Mouse (Mus musculus): ENCODE results near the gene Smok3c. TPM values are rescaled to one million over a fixed set of nuclear protein-coding genes. Genes with fewer than 3 reads are reported as not detected.
"Not testable (repeated sequence)": the region's sequence is repeated elsewhere in the genome, so short reads cannot be mapped to it uniquely, and the experiment has no call there.

Gene Smok3c
- polyA plus RNA-seq (2016; fragmentation: Nextera tagmentation; extraction: Ambion mirVana) = not detected in 2 replicates

- H3K36me3 ChIP-seq (replicated peaks); DNase-seq (ENCODE audit: extremely low spot score, low spot score); H3K9me3 ChIP-seq; H3K4me3 ChIP-seq; H3K4me1 ChIP-seq; H3K27me3 ChIP-seq (ENCODE audit: poor library complexity, severe bottlenecking); H3K27ac ChIP-seq: not testable (repeated sequence)
- no CpG with 5 or more reads among the region's 5 CpGs for WGBS
Observed at GRCm38 (mm10) chr5:138052894-138053293, at the start of gene Smok3c. TSS of gene Smok3c (plus strand) at chr5:138053194.

- Histone ChIP-seq H3K4me3 (no peak overlapping the region), H3K4me1 (no peaks in the 10 kb centered on the region), H3K9me3 (peaks cover 14% of the 10 kb centered on the region), H3K27me3 (ENCODE audit: poor library complexity, severe bottlenecking) (no peaks in the 10 kb centered on the region), H3K27ac (no peak overlapping the region), H3K36me3 (replicated peaks) (no peaks in the 10 kb centered on the region)
- DNase-seq (ENCODE audit: extremely low spot score, low spot score) = no peak
- WGBS = 90% methylated on average over 5 of the region's 5 CpGs
Observed at GRCm38 (mm10) chr5:138009437-138009836, 43.6 kb upstream of the Smok3c start.

DNA sequence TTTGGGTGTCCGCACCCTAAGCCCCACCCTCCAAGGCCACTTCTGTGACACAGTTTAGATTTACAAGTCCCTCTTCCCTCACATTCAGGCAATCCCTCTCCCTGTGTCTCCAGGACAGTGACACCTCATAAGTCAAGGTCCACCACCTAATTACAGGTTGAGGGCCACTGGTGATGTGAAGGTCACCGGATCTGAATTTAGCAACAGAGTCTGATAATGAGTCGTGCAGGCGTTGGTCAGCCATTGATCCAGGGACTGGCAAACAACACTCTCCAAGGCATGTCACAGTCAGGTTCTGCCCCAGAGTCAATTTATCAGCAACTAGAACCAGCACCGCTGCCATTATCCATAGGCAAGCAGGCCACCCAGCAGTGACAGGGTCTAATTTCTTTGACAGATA lies 40.6 kb upstream of the Smok3c start:
- H3K27me3 ChIP-seq (ENCODE audit: poor library complexity, severe bottlenecking) = no peaks in the 10 kb centered on the region
- no peak for DNase-seq (ENCODE audit: extremely low spot score, low spot score)
- no peak overlapping the region for H3K4me3 ChIP-seq
- no peaks in the 10 kb centered on the region for H3K36me3 ChIP-seq (replicated peaks)
- no peaks in the 10 kb centered on the region for H3K4me1 ChIP-seq
- no peaks in the 10 kb centered on the region for H3K9me3 ChIP-seq
- no peak overlapping the region for H3K27ac ChIP-seq
- 90% methylated on average over 5 of the region's 5 CpGs for WGBS

DNA sequence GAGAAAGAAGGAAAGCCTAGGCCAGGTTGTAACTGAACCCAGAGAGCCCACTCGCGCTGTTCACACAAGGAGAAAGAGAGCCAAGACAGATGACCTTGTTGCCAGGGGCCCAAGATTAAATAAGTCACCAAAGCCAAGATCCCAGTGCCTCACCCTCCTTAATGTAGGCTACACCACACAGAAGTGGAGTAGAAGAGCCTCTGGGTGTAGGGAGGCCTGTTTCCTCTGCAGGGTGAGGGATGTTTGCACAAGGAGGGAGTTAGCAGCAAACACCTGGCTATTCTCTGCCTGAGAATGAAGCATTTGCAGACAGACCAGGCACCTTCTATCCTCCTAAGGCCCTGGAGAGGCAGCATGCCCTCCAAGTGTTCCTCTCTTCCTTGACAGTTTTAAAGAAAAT lies 36.5 kb upstream of the Smok3c start:
- Histone ChIP-seq H3K27ac (no peak overlapping the region), H3K4me1 (no peaks in the 10 kb centered on the region)
- WGBS = 97% methylated on average over 2 of the region's 2 CpGs

GRCm38 (mm10) chr5:138016997-138017396 lies 36.0 kb upstream of the Smok3c start:
- DNase-seq (ENCODE audit: extremely low spot score, low spot score) = no peak

More for the DNA sequence above, 36.5 kb upstream of the Smok3c start:
- no peak for DNase-seq (ENCODE audit: extremely low spot score, low spot score)
- no peaks in the 10 kb centered on the region for H3K9me3 ChIP-seq
- no peaks in the 10 kb centered on the region for H3K36me3 ChIP-seq (replicated peaks)
- no peak overlapping the region for H3K4me3 ChIP-seq
- H3K27me3 ChIP-seq (ENCODE audit: poor library complexity, severe bottlenecking) = no peaks in the 10 kb centered on the region

GRCm38 (mm10) chr5:138019577-138019976 lies 33.4 kb upstream of the Smok3c start:
- not testable (repeated sequence) for H3K9me3 ChIP-seq; H3K36me3 ChIP-seq (replicated peaks); H3K4me3 ChIP-seq; H3K4me1 ChIP-seq; H3K27me3 ChIP-seq (ENCODE audit: poor library complexity, severe bottlenecking); DNase-seq (ENCODE audit: extremely low spot score, low spot score); H3K27ac ChIP-seq
- 87% methylated on average over 4 of the region's 4 CpGs for WGBS

More at GRCm38 (mm10) chr5:138016997-138017396, 36.0 kb upstream of the Smok3c start:
- Histone ChIP-seq H3K4me3 (no peak overlapping the region), H3K36me3 (replicated peaks) (no peaks in the 10 kb centered on the region), H3K9me3 (no peaks in the 10 kb centered on the region), H3K4me1 (no peaks in the 10 kb centered on the region), H3K27ac (no peak overlapping the region), H3K27me3 (ENCODE audit: poor library complexity, severe bottlenecking) (no peaks in the 10 kb centered on the region)

DNA sequence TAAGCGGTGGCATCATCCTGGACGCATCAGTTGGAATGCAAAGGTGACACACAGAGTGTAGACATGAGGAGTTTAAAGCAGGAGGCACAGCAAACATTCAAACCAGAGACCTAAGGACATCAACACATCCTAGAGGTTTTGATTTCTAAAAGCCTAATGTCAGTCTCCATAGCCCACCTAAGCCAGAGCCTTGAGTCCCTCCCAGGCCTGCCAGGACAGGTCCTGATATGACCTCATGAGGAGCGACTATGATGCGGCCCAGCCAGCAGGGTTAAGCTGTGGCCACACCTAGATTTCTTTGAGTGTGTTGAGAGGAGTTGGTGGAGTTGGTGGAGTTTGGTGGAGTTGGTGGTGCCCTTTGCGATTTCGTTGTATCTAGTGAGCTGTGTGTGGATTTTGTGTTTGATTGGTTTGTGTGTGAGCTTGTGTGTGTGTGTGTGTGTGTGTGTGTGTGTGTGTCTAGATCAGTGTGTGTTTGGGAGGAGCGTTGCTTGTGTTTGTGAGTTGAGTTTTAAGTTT lies 32.0 kb upstream of the Smok3c start, which contains the start of the genes Smok3a and Smok3b:
Gene Smok3a (plus strand): TSS at position 301 of the 519 bp plus-strand sequence.
Gene Smok3b (plus strand): TSS at position 469 of the 519 bp plus-strand sequence.
- not testable (repeated sequence) for H3K4me3 ChIP-seq; H3K27ac ChIP-seq; DNase-seq (ENCODE audit: extremely low spot score, low spot score); H3K36me3 ChIP-seq (replicated peaks); H3K4me1 ChIP-seq; H3K9me3 ChIP-seq; H3K27me3 ChIP-seq (ENCODE audit: poor library complexity, severe bottlenecking)
- WGBS = 91% methylated on average over 3 of the region's 7 CpGs

DNA sequence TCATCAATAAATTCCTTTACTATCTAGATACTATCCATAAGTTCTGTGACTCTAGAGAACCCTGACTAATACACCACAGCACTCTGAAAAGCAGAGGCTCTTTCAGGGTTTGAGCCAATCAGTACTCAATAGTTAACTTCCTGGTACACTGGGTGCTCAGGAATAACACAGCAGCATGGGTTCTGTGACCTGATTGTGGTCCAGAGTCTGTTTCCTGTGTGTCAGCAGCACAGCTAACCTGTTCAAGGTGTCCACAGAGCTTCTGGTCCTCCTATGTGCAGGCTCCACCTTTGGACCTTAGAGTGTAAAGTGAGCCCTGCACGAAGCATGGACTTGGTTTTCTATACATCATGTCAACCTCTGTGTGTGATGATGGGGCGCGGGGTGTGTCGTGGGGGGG lies 20.8 kb downstream of the Smok3c start:
- no peak for DNase-seq (ENCODE audit: extremely low spot score, low spot score)
- H3K36me3 ChIP-seq (replicated peaks) = no peaks in the 10 kb centered on the region
- H3K9me3 ChIP-seq = no peaks in the 10 kb centered on the region
- H3K4me3 ChIP-seq = no peak overlapping the region
- H3K4me1 ChIP-seq = no peaks in the 10 kb centered on the region
- no peaks in the 10 kb centered on the region for H3K27me3 ChIP-seq (ENCODE audit: poor library complexity, severe bottlenecking)
- 87% methylated on average over 4 of the region's 4 CpGs for WGBS
- no peak overlapping the region for H3K27ac ChIP-seq

GRCm38 (mm10) chr5:138075684-138076083 lies 22.7 kb downstream of the Smok3c start:
- H3K4me1 ChIP-seq = no peaks in the 10 kb centered on the region
- no peak overlapping the region for H3K27ac ChIP-seq
- H3K36me3 ChIP-seq (replicated peaks) = no peaks in the 10 kb centered on the region
- H3K9me3 ChIP-seq = no peaks in the 10 kb centered on the region
- DNase-seq (ENCODE audit: extremely low spot score, low spot score) = no peak
- no peaks in the 10 kb centered on the region for H3K27me3 ChIP-seq (ENCODE audit: poor library complexity, severe bottlenecking)
- H3K4me3 ChIP-seq = no peak overlapping the region
- 77% methylated on average over 3 of the region's 3 CpGs for WGBS

GRCm38 (mm10) chr5:138076148-138076547 lies 23.2 kb downstream of the Smok3c start:
- Histone ChIP-seq H3K36me3 (replicated peaks) (no peaks in the 10 kb centered on the region), H3K27me3 (ENCODE audit: poor library complexity, severe bottlenecking) (no peaks in the 10 kb centered on the region), H3K27ac (no peak overlapping the region), H3K4me1 (no peaks in the 10 kb centered on the region), H3K4me3 (no peak overlapping the region), H3K9me3 (no peaks in the 10 kb centered on the region)
- 59% methylated on average over 2 of the region's 2 CpGs for WGBS
- no peak for DNase-seq (ENCODE audit: extremely low spot score, low spot score)

DNA sequence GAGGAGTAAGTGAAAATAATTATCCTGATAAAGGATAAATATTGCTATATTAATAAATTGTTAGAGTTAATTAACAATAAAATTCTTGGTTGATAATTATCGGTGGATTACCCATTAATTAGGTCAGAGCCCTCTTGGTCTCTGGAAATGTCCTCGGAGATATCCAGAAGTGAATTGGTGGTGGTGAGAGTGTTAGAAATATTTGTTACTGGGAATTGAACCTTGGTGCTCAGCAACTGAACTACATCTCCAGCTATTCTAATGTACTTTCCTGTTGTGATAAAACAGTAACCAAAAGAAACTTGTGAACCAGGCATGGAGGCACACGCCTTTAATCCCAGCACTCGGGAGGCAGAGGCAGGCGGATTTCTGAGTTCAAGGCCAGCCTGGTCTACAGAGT lies 27.5 kb downstream of the Smok3c start:
- H3K9me3 ChIP-seq = no peaks in the 10 kb centered on the region
- no peak overlapping the region for H3K4me3 ChIP-seq
- H3K27me3 ChIP-seq (ENCODE audit: poor library complexity, severe bottlenecking) = no peaks in the 10 kb centered on the region
- H3K36me3 ChIP-seq (replicated peaks) = no peaks in the 10 kb centered on the region
- WGBS = 89% methylated on average over 5 of the region's 5 CpGs
- H3K27ac ChIP-seq = no peak overlapping the region
- no peak for DNase-seq (ENCODE audit: extremely low spot score, low spot score)
- peaks cover 4% of the 10 kb centered on the region; the same call in 1 of the 2 replicates for H3K4me1 ChIP-seq

DNA sequence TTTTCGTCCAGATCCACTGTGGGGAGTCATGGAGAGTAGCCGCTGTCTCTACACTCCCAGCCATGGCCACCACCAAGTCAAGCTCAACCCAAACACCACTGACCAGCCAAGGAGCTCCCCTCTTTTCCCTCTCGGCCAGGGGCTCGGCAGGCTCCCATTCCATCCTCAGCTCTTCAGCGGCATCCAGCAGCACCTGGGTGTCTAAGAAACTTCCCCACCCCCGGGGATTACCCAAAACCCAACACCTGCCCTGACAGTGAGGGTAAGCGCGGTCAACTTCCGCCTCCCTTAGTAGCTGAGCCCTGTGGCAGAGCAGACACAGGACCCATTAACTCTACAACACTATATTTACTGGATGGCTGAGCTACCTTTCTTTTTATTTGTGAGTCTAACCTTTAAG lies 28.5 kb downstream of the Smok3c start:
- Histone ChIP-seq H3K4me1 (peaks cover 11% of the 10 kb centered on the region), H3K9me3 (no peaks in the 10 kb centered on the region), H3K27me3 (ENCODE audit: poor library complexity, severe bottlenecking) (no peaks in the 10 kb centered on the region), H3K27ac (no peak overlapping the region), H3K4me3 (no peak overlapping the region), H3K36me3 (replicated peaks) (no peaks in the 10 kb centered on the region)
- 83% methylated on average over 9 of the region's 9 CpGs for WGBS
- no peak for DNase-seq (ENCODE audit: extremely low spot score, low spot score)

- DNase-seq (ENCODE audit: extremely low spot score, low spot score) = no peak
- Histone ChIP-seq H3K27ac (no peak overlapping the region), H3K4me1 (peaks cover 15% of the 10 kb centered on the region), H3K9me3 (no peaks in the 10 kb centered on the region), H3K36me3 (replicated peaks) (peaks cover 18% of the 10 kb centered on the region), H3K4me3 (no peak overlapping the region), H3K27me3 (ENCODE audit: poor library complexity, severe bottlenecking) (no peaks in the 10 kb centered on the region)
- WGBS = 73% methylated on average over 2 of the region's 2 CpGs
Observed at GRCm38 (mm10) chr5:138083318-138083900, 30.4 kb downstream of the Smok3c start.
